Mouse (Mus musculus) layer of hippocampus, adult 9-11 months (tissue): ENCODE measurements around the gene Gm5447.
A peak's percentile ranks its signal among the peaks of the same experiment; 100 is the strongest.

ENCODE experiments used
- DNase-seq: peaks from one replicate; pipeline ENCODE4 v3.0.0; 2022

Gene Gm5447

DNA sequence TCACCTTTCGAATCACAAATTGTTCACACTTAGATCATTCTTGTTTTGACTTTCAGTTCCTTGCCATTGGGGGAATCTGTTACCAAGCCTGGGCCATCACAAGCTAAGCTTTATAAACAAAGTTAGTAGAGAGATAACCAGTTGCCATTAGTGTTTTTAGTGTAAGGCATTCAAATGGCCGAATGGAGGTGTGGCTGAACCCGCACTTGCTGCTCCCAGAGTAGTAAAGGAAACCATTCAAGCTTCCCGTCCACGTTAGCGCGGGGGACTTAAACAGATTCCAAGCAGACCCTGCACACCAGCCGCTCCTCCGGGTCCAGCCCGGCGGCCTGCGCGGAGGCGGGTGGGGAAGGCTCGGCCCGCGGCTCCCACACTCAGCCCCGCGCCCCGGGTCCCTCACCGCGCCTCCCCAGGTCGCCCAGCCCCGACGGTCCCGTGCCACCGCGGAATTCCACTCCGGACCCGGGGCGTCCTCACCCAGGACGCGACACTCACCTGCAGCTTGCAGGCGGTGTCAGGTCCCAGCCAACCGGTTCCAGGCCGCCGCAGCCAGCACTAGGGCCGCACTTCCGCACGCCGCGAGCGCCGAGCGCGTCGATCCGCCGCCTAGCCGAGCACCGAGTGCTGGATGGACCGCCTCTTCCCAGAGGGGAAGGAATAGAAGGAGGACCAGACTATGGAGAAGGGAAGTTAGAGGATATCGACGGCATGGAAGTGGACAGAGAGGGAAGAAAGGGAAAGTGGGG is at the start of gene Gm5447, which contains the start of gene Exoc2:
TSS of gene Gm5447 (plus strand) at position 704 of the 746 bp plus-strand sequence.
TSS of gene Exoc2 (minus strand) at position 593 of the 746 bp plus-strand sequence.
- DNase-seq = peak; percentile 77

DNA sequence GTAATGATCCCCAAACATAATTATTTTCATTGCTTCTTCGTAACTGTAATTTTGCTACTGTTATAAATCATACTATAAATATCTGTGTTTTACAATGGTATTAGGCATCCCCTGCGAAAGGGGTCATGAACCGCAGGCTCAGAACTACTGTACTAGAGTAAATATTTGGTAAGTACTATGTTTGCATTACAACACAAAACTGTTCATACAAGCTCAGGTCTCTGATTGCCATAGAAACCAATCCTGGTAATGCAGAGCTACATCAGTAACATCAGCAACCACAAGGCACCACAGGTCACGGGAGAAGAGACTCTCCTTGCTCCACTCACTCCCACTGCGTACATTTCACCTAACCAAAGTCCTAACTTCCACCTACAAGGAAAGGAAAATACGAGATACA is 49.7 kb upstream of the Gm5447 start:
- no peak for DNase-seq

DNA sequence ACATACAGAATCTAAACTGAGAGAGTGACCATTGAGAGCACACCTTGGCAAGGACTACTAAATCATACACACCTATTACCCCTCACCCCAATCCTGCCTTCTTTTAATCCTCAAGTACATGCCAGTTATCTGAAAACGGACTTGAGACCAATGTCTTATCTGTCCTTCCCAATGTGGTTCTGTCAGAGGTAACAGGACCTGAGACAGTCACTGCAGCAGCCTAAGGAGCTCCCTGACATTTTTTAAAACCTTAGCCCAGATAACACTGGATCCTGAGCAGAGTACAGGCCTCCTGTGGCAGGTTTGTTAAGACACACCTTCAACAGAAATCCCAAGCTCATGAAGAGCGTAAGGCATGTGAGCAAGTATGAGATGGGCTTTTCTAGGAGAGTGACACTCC is 44.9 kb upstream of the Gm5447 start:
- no peak for DNase-seq

DNA sequence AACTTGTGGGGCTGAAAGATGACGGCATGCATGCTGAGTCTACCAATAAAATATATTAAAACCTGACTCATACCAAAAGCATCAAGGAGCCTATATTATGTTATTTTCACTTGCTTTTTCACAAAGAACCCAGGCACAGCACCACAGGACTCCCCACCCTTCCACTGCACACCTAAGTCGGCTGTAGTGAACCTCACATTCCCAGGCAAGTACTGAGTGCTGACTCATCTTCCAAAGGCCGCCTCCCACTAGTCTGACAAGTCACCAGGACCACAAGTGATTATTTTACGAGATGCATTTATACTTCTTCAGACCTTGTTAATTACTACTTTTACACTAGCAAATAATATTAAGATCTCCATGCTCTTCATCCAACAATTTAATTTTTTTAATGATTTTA is 42.4 kb upstream of the Gm5447 start:
- no peak for DNase-seq

DNA sequence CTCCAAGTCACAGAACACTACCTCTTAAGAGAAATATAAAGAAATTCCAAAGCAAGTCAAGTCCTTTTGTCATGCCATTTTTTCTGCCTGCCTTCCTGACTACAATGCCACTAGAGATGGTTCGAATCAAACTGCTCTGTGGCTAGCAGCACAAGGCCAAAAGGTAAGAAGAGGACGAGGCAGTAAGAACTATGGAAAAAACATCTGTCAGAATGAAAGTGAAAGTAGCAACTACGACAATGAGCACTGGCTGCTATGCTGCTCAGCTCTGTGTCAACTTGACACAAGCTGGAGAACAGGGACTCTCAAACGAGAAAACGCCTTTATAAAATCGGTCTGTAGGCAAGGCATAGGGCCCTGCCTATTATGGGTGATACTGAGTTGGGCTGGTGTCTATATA is 41.0 kb upstream of the Gm5447 start:
- DNase-seq = no peak

DNA sequence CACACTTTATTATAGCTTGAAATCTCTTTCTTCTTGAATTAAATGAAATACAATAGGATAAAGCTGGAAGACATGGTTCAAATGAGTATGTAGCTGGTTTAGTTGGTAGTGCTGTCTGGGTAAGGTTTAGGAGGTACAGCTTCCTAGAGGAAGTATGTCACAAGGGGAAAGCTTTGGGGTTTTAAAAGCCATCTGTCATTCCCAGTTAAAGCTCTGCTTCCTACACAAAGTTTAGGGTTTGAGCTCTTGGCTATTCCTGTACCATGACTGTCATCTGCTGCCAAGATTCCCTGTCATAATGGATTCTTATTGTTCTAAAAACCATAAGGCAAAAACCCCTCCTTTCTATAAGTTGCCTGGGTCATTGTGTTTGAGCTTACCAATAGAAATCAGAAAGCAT is 28.2 kb upstream of the Gm5447 start:
- DNase-seq = no peak

DNA sequence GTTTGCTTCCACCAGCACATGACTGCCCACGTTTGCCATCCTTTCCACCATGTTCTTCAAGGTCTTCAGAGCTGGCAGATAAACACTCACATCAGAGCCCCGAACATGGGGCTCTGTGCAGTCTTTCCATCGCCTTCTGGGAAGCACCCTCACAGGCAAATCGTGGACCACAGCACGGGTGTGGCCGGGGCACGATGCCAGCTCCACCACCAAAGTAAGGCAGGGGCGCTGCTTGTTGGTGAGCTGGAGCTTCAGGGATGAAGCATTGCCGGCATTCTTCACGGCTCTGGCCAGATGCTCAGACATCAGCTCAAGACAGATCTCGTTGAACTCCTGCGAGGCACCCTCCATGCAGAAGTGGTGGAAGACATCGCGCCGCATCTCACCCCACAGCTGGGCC is 26.9 kb upstream of the Gm5447 start:
- DNase-seq = no peak

DNA sequence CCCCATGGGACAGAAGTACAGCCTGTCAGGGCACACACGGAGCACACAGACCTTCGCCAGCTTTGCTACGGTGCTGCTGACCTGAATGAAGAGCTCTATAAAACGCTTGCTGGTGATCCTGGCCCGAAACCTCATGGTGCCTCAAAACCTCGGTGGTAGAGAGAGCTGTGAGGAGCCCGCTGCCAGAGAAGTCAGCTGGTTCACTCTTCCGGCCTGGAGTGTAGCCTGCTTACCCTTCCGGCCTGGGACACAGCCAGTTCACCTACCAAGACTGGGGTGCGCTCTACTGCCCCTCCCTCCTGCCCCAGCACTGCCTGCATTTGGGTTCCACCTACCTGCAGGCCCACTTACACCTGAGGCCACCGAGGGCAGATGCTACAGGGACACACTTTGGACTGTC is 26.5 kb upstream of the Gm5447 start, which contains the start of gene Hus1b:
TSS of gene Hus1b (minus strand) at position 220 of the 400 bp plus-strand sequence.
- no peak for DNase-seq

DNA sequence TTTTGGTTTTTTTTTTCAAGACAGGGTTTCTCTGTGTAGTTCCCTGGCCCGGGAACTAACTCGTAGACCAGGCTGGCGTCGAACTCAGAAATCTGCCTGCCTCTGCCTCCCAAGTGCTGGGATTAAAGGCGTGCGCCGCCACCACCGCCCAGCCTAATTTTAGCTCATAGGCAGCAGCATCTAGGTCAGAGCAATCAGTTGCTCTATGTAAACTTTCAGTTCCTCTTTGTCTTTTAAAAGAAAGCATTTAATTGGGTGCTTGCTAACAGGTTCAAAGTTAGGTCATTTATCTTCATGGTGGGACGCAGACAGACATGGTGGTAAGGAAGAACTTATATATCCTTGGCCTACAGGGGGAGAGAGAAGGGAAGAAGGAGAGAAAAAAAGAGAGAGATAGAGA is 24.8 kb upstream of the Gm5447 start:
- no peak for DNase-seq

DNA sequence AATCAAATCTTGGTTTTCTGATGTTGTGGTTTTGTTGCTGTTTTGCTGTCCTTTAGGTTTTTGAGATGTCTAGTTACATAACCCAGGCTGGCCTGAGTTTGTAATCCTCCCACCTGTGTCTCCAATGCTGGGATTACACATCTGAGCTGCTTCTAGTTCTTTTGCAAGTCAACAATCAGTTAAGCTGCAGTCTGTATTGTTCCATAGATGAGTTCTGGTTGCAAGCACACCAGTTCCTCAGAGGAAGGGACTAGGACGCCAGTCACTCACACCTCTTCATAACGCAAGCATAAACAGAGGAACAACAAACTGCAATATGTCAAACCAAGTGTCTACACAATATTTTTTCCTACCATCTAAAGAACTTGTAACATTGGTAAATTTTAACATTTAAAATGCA is 22.0 kb upstream of the Gm5447 start:
- DNase-seq = no peak

DNA sequence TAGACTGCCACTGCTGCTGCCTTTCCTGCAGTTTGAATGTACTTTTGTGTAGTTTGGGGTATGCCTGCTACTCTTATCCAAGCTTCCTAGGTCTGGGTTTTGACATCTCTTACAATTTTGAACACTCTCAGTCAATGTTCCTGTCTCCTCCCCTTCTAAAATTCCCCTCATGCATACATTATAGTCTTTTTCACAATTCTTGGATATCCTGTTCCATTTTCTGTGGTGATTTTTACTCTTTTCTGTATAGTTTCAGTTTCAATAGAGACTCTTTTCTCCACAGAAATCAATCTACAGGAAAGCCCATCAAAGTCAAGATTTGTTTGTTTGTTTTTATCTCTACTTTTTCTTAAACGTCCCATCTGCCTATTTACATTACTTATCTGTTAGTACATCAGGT is 20.4 kb upstream of the Gm5447 start:
- no peak for DNase-seq

DNA sequence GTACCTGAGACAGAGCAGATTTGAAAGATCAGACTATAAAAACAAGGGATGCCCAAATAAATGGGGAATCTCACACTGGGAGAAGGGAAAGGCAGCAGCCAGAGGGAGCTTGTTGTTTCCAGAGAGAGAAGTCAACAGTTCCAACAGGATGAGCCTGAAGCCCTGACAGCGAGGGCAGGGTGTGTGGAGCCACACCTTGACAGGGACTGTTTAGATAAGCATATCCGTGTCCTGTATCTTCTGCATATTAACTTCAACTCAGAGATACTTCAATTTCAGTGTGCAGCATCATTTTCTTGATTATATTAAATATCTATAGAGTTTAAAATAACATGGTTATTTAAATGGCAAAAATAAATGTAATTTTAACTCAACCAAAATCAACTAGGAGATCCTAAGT is 13.3 kb upstream of the Gm5447 start:
- DNase-seq = no peak

DNA sequence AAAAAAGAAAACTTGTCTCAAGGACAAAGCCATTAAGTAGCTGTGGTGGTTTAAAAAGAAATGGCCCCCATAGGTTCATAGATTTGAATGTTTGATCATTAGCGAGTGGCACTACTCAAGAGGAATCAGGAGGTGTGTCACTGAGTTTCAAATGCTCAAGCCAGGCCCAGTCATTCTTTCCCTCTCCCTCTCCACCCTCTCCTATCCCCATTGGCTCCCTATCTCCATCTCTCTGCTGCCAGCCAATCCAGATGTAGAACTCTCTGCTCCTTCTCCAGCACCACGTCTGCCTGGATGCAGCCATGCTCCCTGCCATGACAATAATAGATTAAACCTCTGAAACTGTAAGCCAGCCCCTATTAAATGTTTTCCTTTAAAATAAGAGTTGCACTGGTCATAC is 12.1 kb upstream of the Gm5447 start:
- DNase-seq = no peak

DNA sequence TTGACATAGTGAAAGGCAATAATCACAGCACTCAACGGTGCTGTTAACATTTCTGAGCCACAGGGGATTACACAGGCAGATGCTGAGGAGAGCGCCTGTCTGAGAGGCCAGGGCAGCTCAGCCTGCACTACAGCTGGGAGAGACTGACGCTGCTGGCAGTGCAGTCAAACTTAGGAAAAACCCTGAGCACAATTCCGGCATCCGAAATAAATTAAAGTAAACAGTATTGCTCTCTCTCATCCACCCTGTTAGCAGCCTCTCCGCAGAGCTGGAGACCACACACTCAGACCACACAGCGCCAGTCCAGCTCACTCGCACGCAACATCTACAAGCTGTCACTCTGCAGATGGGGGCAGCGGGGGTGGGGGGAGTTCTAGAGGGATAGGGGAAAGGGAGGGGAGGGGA is 7.5 kb upstream of the Gm5447 start:
- DNase-seq = no peak

DNA sequence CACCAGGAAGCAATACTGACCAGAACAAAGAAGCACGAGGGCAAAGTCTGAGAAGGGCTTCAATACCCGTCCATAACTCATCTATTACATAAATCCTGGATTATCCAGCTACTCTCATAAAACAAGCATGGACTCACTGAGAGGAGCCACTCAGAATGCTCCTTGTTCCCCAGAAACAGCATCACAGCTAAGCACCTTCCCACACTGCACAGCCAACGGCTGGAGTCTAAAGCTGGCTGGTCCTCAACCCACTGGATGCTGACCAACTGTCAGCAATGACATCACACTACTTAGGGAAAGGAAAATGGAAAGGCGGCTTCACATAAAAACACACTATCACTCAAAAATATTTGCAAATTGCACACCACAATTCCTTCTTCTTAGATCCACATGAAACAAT is 5.7 kb upstream of the Gm5447 start:
- DNase-seq = no peak

DNA sequence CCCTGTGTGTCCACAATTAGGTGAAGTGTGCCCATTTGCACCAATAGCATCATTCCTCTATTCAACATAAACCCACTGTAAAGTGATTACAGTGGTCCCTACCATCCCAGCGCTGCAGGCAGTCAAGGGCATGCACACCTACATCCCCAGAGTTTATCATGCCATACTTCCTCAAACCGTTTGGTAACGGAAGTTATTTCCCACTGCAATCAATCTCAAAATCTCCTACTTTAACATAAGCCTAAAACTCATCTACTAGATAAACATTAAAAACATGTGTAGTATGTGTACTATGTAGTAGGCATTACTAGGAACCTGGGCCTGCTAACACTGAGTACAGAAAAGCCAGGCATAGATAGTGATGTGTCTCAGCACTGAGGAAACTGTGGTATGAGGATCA is 3.0 kb upstream of the Gm5447 start:
- DNase-seq = no peak

DNA sequence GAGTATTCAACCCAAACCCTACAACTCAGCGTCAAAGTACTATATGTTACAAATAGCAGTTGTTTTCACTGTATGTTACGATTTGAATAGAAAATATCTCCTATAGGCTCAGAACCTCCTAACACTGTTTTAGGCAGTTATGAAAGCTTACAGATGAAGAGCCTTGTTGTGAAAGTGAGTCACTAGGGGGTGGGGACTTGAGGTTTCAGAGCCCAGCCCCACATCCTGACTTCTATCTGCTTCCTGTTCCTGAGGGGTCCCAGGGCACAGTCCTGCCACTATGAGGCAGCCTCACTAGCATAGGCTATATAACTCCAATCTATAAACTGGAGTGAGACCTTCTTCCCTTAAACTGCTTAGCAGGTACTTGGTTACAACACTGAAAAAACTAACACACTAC is 1.9 kb upstream of the Gm5447 start:
- no peak for DNase-seq

DNA sequence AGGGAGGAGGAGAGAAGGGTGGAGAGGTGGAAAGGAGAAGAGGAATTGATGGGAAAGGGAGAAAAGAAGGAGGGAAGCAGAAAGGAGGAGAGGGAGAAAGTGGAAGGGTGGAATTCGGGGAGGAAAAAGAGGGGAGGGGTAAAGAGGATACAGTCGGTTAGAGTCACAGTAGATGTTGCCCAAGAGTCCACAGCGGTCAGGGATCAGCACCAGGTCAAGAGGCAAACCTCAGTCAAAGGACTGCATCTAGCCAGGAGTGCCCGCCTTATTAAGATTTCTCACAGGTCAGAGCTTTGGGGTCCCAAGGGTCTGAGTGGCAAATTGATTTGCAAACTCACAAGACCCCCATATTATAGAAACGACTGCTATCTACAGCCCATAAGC is 235 bp downstream of the Gm5447 start:
- no peak for DNase-seq

DNA sequence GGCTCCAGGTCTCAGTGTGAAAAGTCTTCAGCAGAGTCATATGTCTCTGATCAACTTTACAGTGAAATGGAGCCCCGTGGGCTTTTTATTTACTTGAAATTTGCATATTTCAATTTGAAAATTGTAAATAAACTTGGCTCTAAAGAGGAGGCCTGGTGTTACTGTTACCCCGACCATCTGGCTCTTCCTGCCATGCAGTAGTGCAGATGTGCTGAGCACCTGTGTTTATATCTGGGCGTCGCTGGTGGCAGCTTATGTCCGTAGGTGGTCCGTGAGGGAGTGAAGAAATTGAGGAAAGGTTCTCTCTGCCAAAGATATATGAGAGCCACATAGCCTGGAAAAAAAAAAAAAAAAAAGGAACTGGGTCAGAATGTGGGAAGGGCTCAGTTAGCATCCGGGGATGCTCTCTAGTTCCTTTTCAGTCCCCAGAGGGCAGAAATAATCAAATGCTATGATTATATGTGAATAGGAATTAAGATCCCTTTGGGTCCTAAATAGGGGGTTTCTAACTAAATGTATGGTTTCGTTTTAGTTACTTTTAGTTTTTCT is 2.6 kb downstream of the Gm5447 start:
- no peak for DNase-seq

DNA sequence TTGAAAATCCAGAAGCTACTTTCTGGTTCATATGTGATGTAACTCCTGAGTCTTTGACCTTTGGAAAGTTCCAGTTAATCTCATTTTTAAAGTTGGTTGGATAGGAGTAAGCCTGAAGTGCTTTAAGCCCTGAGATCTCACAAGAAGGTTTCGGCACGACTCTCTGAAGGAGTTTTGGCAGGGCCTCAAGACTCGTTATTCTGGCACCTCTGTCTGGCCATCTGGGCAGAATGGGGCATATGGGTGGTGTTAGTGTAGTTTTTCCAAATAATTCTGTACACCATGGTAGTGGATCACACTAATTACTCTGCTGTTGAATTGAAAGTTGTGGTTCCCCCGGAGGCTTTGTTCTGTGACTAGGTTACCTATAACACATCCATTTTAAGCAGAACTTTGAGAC is 4.2 kb downstream of the Gm5447 start:
- no peak for DNase-seq

DNA sequence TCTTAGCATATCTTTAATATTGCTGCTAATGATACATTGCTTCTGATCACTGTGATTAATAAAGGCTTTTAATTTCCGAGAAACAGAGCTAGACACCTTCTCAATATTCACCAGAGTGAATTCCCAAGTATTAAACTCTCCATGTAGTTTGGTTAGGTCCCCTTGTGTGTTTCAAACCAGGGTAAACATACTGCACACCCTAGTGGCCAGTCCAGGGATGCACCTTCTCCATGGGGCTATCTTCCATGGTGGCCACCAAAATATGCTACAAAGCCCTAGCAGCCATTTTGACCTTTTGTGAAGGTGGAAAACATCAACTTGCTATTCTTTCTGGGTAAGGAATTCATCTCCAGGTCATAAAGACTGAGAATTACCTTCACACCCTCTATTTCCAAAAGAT is 7.7 kb downstream of the Gm5447 start:
- no peak for DNase-seq

DNA sequence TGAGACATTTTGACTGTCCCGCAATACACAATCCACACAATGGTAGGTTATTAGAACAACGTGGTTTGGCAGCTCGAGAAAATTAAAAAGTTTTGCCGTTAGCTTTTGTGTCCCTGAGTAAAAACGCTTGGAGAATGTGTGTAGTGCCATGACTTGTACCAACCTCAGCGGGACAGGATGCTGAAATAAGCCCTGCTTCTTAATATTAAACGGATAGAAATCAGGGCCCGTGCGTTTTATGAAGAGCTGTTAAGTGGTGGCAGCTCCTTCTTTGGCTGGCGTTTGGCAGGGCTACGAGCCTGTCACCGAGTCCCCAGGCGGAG is 11.2 kb downstream of the Gm5447 start:
- no peak for DNase-seq

DNA sequence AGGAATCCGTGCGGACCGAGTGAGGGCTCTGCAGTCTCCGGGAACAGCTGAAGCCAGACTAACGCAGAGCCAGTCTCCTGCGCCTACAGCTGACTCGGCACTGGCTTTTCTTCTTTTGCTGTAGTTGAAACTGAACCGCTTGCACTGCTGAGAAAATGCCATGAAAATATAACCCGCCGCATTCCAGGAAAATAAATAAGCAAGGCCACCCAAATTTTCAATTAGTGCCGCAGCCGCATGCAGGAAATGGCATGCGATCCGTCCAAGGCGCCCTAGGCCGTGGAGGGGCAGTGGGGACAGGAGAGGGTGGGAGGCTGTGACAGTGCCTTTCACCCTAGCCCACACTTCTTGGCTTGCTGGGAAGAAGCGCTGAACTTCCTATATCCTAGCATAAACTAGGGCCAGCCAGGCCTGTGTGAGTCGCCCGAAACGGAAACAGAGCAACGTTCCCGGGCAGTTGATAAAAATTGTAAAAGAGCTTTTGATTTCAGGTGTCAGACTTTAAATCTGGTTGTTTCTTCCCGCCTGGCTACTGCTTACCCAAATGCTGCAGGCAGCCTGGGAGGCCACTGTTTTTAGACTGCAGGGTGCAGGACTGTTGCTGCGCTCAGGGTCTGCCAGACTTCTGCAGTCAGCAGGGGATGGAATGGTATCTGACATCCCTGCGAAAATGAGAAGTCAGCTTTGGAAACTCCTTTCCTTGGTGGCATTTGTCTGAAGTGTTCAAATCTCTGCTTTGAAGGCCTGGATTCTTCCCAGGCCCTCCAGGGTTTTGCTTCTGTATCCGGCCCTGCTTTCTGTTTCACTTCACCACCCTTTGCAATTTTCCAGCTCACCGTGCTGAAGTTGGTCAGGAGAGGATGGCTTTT is 11.8 kb downstream of the Gm5447 start:
- no peak for DNase-seq

DNA sequence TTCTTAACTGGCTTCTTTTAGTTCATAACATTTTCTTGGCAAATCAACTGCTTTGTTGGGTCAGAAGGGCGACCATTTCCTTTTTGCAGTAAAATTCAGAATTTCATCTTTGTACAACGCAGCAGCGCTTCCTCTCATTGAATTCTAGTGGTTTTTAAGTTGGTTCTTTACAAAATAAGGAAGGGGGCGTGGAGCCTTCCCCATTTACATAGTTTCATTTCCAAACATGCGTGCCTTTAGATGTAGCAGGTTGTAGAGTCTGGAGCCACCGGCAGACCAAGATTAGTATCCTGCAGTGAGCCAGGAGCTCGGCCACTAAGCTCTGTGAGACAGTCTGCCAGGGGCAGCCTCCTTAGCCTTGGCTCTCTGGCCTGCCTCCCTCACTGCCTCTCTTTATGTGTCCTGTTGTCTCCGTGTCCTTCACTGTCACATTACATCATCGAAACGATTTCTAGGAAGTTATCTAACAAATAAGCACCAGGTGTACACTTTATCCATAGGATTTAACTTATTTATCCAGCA is 13.0 kb downstream of the Gm5447 start:
- no peak for DNase-seq
